Mouse (Mus musculus): Measurements from ENCODE around the gene Lrrc71. TPM values are rescaled to one million over a fixed set of nuclear protein-coding genes. Genes with fewer than 3 reads are reported as not detected.
A peak's percentile ranks its signal among the peaks of the same experiment; 100 is the strongest.

Lrrc71 gene
- total RNA-seq (2021) = under 1 TPM; 0.29 to 0.50 TPM

- no peak for DNase-seq
- intact Hi-C loops (cut with DNase I) = no loop called here
Observed at GRCm38 (mm10) chr3:87748431-87748830, at the start of gene Lrrc71. Gene Lrrc71, minus strand, starts transcription at chr3:87748625.

- intact Hi-C loops (cut with DNase I) = loop anchor here (2.0 kb wide), 1 partner anchor 64 kb away; no protein-coding TSS in a partner anchor
- peak; percentile 44 to 66 for DNase-seq
Observed at GRCm38 (mm10) chr3:87796736-87797334, 48.4 kb upstream of the Lrrc71 start, which contains the start of gene Insrr. Gene Insrr, plus strand, starts transcription at chr3:87796951.

- peak; percentile 77 to 82 for DNase-seq
Observed at GRCm38 (mm10) chr3:87795336-87796277, 47.2 kb upstream of the Lrrc71 start.

GRCm38 (mm10) chr3:87794922-87795325 is 46.5 kb upstream of the Lrrc71 start, which contains the start of gene Ntrk1:
Gene Ntrk1, minus strand, starts transcription at chr3:87795162.
- intact Hi-C loops (cut with DNase I) = loop anchor here (1.0 to 2.0 kb wide), 2 partner anchors 21 to 44 kb away; no protein-coding TSS in a partner anchor

More at GRCm38 (mm10) chr3:87795336-87796277, 47.2 kb upstream of the Lrrc71 start:
- intact Hi-C loops (cut with DNase I) = loop anchor here (1.0 to 2.0 kb wide), 3 partner anchors 21 to 65 kb away; no protein-coding TSS in a partner anchor

GRCm38 (mm10) chr3:87789768-87790167 is 41.3 kb upstream of the Lrrc71 start:
- DNase-seq = no peak
- intact Hi-C loops (cut with DNase I) = no loop called here

More at GRCm38 (mm10) chr3:87794922-87795325, 46.5 kb upstream of the Lrrc71 start, which contains the start of gene Ntrk1:
- DNase-seq = no peak

- intact Hi-C loops (cut with DNase I) = no loop called here
- no peak for DNase-seq
Observed at GRCm38 (mm10) chr3:87789248-87789647, 40.8 kb upstream of the Lrrc71 start.

GRCm38 (mm10) chr3:87785626-87786214 is 37.3 kb upstream of the Lrrc71 start:
- peak in 1 of 2 experiments; percentile 39 for DNase-seq
- intact Hi-C loops (cut with DNase I) = no loop called here

- intact Hi-C loops (cut with DNase I) = no loop called here
- DNase-seq = no peak
Observed at GRCm38 (mm10) chr3:87785156-87785555, 36.7 kb upstream of the Lrrc71 start.

GRCm38 (mm10) chr3:87783282-87784023 is 35.0 kb upstream of the Lrrc71 start:
- DNase-seq = no peak

GRCm38 (mm10) chr3:87779086-87779485 is 30.7 kb upstream of the Lrrc71 start:
- intact Hi-C loops (cut with DNase I) = no loop called here
- DNase-seq = no peak

More at GRCm38 (mm10) chr3:87783282-87784023, 35.0 kb upstream of the Lrrc71 start:
- intact Hi-C loops (cut with DNase I) = no loop called here

GRCm38 (mm10) chr3:87778283-87778682 is 29.9 kb upstream of the Lrrc71 start:
- intact Hi-C loops (cut with DNase I) = no loop called here
- DNase-seq = no peak

- DNase-seq = no peak
- intact Hi-C loops (cut with DNase I) = loop anchor here (2.0 kb wide), 1 partner anchor 88 kb away; no protein-coding TSS in a partner anchor
Observed at GRCm38 (mm10) chr3:87771088-87771487, 22.7 kb upstream of the Lrrc71 start.

- intact Hi-C loops (cut with DNase I) = loop anchor here (1.0 to 2.0 kb wide), 2 partner anchors 46 to 89 kb away; no protein-coding TSS in a partner anchor
- peak; percentile 61 to 73 for DNase-seq
Observed at GRCm38 (mm10) chr3:87770280-87770679, 21.9 kb upstream of the Lrrc71 start.

- intact Hi-C loops (cut with DNase I) = loop anchor here (1.0 to 2.0 kb wide), 3 partner anchors 13 to 261 kb away; no protein-coding TSS in a partner anchor
- DNase-seq = no peak
Observed at GRCm38 (mm10) chr3:87769506-87769905, 21.1 kb upstream of the Lrrc71 start.

- intact Hi-C loops (cut with DNase I) = loop anchor here (1.0 to 2.0 kb wide), 3 partner anchors 13 to 260 kb away; no protein-coding TSS in a partner anchor
- peak; percentile 90 to 92 for DNase-seq
Observed at GRCm38 (mm10) chr3:87768844-87769243, 20.4 kb upstream of the Lrrc71 start.

GRCm38 (mm10) chr3:87768431-87768830 is 20.0 kb upstream of the Lrrc71 start:
- intact Hi-C loops (cut with DNase I) = loop anchor here (2.0 kb wide), 1 partner anchor 260 kb away; no protein-coding TSS in a partner anchor

GRCm38 (mm10) chr3:87767764-87768163 is 19.3 kb upstream of the Lrrc71 start:
- intact Hi-C loops (cut with DNase I) = loop anchor here (2.0 kb wide), 1 partner anchor 259 kb away; no protein-coding TSS in a partner anchor
- DNase-seq = peak; percentile 55 to 66

More at GRCm38 (mm10) chr3:87768431-87768830, 20.0 kb upstream of the Lrrc71 start:
- DNase-seq = no peak

- no peak for DNase-seq
- intact Hi-C loops (cut with DNase I) = no loop called here
Observed at GRCm38 (mm10) chr3:87766284-87766667, 17.9 kb upstream of the Lrrc71 start.

GRCm38 (mm10) chr3:87765631-87766283 is 17.3 kb upstream of the Lrrc71 start:
- DNase-seq = peak; percentile 40 to 45
- intact Hi-C loops (cut with DNase I) = no loop called here

Data from heart, postnatal 10 days (tissue).